Mouse (Mus musculus): ENCODE measurements at regions not wholly inside any gene's neighbourhood (a gene's known extent, or its start where the extent isn't known, plus 50 kb on each side); places are given as distances from the start of the nearest gene placed in this dataset.
"Not testable (repeated sequence)": the region's sequence is repeated elsewhere in the genome, so short reads cannot be mapped to it uniquely, and the experiment has no call there.

DNA sequence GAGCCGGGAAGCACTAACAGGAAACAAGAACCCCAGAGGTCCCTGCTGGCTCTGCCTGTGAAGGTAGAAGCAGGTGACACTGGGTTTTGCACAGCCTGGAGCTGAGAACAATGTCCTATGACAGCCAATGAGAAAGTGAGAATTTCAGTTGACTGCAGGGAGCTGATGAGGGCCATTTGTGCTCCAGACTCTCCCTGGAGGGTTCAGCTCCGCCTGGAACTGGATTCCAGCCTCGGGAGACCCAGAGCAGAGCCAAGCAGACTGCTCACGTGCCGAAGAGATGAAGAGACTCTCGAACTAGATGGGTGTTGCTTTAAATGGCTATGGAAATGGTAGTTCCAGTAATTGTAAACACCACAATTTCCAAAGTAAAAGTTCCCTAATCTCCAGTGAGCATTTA is 93.5 kb downstream of the Cand1 start:
- no peak for DNase-seq (ENCODE audit: low spot score in 2 of 2)

DNA sequence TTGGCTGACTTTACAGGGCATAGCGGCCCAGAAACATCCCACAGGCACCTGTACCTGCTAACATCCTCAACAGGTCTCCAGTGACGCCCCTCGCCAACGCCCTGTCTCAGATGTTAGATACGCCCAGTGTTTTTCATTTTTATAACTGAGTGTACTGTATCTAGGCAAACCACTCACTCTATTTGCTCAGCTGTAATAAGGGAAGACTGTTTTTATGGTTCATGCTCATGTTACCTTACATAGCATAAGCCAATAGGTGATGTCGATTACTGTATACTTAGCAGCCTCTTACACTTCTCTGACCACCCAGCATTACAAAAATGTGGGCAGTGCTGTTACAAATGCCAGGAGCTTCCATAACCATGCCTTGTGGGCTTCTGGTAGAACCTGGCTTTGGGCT is 97.0 kb downstream of the Cand1 start:
- DNase-seq (ENCODE audit: low spot score in 2 of 2), result no peak

GRCm38 (mm10) chr10:119142307-119142706 is 97.5 kb downstream of the Cand1 start:
- peak; percentile 8 to 53 for DNase-seq (ENCODE audit: low spot score in 2 of 2)

DNA sequence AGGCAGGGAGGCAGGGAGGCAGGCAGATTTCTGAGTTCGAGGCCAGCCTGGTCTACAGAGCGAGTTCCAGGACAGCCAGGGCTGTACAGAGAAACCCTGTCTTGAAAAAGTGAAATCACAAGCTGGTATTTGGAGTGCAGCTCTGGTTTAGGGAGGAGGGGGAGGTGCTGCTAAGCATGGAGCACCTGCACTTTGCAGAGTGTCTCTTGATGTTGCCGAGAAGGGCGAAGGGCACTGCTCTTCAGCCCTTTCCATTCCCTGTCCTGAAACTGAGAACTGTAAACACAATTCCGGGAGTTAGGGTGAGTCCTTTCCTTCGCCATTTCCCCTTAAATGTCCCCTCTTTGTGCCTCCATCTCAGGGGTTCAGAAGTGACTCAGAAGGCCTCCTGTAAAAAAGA is 101.6 kb downstream of the Cand1 start:
- no peak for DNase-seq (ENCODE audit: low spot score in 2 of 2)

- DNase-seq (ENCODE audit: low spot score in 2 of 2), result no peak
Observed at GRCm38 (mm10) chr10:119135489-119135924, 104.3 kb downstream of the Cand1 start.

- DNase-seq (ENCODE audit: low spot score in 2 of 2), result no peak
Observed at GRCm38 (mm10) chr10:119134797-119135488, 104.9 kb downstream of the Cand1 start.

GRCm38 (mm10) chr10:119131977-119132376 is 107.9 kb downstream of the Cand1 start:
- DNase-seq (ENCODE audit: low spot score in 2 of 2), result peak in 1 of 2 experiments; percentile 22

DNA sequence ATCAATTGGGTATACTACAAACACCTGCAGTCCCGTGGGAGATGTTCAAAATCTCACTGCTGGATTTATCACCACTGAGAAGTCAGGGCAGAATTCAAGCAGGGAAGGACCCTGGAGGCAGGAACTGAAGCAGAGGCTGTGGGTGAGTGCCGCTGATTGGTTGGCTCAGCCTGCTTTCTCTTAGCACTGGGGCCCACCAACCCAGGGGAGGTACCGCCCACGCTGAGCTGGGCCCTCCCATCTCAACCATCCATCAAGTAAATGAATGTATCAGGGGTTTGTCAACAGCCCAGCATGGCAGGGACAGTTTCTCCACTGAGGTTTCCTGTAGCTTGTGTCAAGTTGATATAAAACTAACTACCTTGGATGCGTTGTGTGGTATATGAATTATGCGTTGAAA is 109.2 kb downstream of the Cand1 start:
- DNase-seq (ENCODE audit: low spot score in 2 of 2), result no peak

DNA sequence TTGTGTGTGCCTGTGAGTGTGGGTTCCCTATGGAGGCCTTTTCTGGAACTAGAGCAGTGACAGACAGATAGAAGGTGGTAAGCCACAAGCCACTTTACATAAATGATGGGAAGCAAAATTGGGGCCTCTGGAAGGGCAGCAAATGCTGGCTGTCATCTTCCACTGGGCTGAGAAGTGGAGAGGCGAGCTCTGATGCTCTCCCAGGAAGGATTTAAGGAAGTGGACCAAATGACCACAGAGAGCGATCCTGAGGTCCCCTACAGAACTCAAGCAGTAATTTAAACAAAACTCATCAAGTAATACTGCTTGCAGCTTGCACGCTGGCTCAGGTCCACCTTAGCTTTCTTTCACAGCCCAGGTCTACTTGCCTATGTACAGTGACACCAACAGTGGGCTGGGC is 111.8 kb downstream of the Cand1 start:
- no peak for DNase-seq (ENCODE audit: low spot score in 2 of 2)

DNA sequence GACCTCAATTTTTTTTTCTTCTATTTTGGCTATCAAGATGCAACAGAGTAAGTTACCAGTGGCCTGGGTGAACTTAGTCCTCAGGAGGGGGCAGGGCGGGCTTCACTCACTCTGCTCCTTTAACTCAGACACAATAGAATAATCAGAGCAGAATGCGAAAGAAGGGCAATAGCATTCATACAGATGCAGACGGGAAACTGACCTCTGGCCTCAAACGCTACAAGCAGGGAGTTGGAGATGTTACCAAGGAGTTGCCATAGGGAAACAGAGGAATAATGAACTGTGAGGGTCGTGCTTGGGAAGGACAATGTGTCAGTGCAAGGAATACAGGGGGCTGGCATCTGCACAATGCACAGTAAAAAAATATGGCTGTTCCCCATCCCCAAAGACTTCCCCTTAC is 116.3 kb downstream of the Cand1 start:
- DNase-seq (ENCODE audit: low spot score in 2 of 2), result no peak

DNA sequence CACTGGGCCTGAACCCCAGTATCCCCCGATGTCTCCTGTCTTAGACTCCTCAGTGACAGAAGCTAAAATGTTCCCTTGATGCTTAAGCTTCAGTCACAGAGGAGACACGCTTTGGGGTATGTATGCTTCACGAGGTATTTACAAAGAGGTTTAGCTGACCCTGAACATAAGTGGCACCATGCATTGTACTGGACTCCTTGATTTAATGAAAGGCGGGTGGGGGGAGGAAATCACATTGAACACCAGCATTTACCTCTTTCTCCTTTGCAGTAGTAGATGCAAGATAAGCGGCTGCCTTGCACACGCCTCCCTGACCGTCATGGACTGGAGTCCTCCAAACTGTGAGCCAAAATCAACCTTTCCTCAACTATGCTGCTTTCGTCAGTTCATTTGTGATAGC is 117.5 kb downstream of the Cand1 start:
- no peak for DNase-seq (ENCODE audit: low spot score in 2 of 2)

GRCm38 (mm10) chr10:119121575-119121974 is 118.3 kb downstream of the Cand1 start:
- no peak for DNase-seq (ENCODE audit: low spot score in 2 of 2)

- DNase-seq (ENCODE audit: low spot score in 2 of 2), result no peak
Observed at GRCm38 (mm10) chr10:119116843-119117390, 122.9 kb downstream of the Cand1 start.

DNA sequence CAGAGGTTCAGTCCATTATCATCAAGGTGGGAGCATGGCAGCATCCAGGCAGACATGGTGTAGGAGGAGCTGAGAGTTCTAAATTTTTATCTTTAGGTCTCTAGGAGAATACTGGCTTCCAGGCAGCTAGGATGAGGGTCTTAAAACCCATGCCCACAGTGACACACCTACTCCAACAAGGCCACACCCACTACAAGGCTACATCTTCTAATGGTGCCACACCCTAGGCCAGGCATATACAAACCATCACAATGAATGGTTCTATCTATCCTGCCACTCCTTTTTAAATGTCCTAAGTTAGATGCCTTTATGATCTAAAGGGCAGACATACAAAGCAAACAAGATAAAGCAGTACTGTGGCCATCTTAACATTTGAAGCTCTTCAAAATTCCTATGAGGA is 124.7 kb downstream of the Cand1 start:
- DNase-seq (ENCODE audit: low spot score in 2 of 2), result not testable (repeated sequence)

DNA sequence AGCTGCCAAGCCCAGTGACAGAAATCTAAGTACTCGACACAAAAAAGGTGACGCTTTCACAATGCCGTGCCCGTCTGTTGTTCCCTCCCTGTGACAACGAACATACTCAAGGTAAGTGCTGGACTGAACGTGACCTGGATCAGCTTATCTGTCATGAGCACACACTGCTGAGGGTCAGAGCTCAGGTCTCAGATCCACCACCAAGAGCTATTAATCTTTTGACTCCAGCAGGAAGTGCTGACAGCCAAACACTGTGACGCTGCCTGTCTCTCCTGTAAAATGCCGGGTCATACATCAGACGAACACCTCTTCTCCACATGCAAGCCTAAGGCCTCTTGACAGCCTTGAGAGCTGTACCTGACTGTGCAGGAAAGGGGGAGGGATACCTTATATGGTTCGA is 125.2 kb downstream of the Cand1 start:
- DNase-seq (ENCODE audit: low spot score in 2 of 2), result no peak

DNA sequence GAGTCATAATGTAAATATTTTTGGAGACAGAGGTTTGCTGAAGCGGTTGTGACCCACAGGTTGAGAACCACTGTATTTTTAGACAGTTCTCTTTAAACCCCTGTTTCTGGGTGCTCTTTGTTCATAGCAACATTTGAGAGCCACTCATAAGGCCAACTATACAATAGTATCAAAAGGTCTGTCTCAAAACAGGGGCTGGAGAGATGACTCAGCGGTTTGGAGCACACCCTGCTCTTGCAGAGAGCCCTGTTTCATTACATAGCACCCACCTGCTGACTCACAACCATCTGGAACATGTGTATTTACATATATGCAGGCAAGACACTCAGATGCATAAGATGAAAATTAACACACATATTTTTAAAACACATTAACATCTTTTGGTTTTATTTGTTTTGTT is 128.0 kb downstream of the Cand1 start:
- DNase-seq (ENCODE audit: low spot score in 2 of 2), result no peak

DNA sequence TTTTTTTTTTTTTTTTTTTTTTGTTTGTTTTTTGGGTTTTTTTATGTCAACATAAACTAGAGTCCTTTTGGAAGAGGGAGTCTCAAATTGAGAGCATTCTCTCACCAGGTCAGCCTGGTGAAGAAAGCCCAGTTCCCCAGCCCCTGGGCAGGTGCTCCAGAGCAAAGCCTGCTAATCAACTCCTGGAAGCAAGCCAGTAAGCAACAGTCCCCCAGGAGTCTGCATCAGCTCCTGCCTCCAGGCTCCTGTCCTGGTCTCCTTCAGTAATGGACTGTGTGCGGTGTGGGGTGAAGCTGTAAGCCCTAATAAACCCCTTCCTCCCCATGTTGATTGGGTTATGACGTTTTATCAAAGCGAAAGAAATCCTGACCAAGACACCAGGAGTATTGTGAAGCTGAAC is 128.4 kb downstream of the Cand1 start:
- no peak for DNase-seq (ENCODE audit: low spot score in 2 of 2)

GRCm38 (mm10) chr10:119110614-119111013 is 129.2 kb downstream of the Cand1 start:
- no peak for DNase-seq (ENCODE audit: low spot score in 2 of 2)

GRCm38 (mm10) chr10:119109207-119109606 is 130.6 kb downstream of the Cand1 start:
- DNase-seq (ENCODE audit: low spot score in 2 of 2), result no peak

- no peak for DNase-seq (ENCODE audit: low spot score in 2 of 2)
Observed at GRCm38 (mm10) chr10:119107728-119108127, 132.1 kb downstream of the Cand1 start.

- DNase-seq (ENCODE audit: low spot score in 2 of 2), result no peak
Observed at GRCm38 (mm10) chr10:119106105-119106504, 133.8 kb downstream of the Cand1 start.

GRCm38 (mm10) chr10:119105279-119105881 is 134.5 kb downstream of the Cand1 start:
- no peak for DNase-seq (ENCODE audit: low spot score in 2 of 2)

DNA sequence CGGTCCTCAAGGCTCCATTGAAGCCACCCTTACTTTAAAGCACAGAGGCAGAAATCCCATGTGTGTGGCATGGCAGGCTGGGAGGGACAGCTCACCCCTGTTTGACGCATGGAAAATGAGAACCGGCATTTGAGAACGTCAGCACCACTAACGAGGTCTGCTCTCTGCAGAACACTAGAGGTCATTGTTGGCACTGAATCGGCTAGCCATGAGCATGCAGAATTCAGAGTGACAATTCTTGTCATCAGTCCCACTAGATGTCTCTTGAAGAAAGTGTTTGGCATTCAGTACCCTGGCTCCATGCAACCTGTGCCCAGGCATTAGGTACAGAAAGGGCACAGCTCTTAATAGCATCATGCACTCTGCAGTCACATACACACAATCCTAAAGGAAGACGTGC is 139.3 kb downstream of the Cand1 start:
- DNase-seq (ENCODE audit: low spot score in 2 of 2), result no peak
